Mouse (Mus musculus): ENCODE measurements at regions not wholly inside any gene's neighbourhood (a gene's known extent, or its start where the extent isn't known, plus 50 kb on each side); places are given as distances from the start of the nearest gene placed in this dataset.
"Not testable (repeated sequence)": the region's sequence is repeated elsewhere in the genome, so short reads cannot be mapped to it uniquely, and the experiment has no call there.

GRCm38 (mm10) chr10:66607141-66607540, 488.8 kb upstream of the Jmjd1c start:
- no peaks in the 10 kb centered on the region for H3K27me3 ChIP-seq (replicated peaks; ENCODE audit: control insufficient read depth, insufficient read depth, low read length)
- no peaks in the 10 kb centered on the region for H3K4me1 ChIP-seq (replicated peaks; ENCODE audit: control insufficient read depth, insufficient read depth, low read length)
- H3K4me2 ChIP-seq = no peak overlapping the region
- H3K9me3 ChIP-seq (ENCODE audit: control insufficient read depth, low read length) = no peaks in the 10 kb centered on the region; the same call in 1 of the 2 replicates
- no peak overlapping the region for H3K9ac ChIP-seq (ENCODE audit: low read depth, low read length)
- no peak overlapping the region for H3K27ac ChIP-seq (ENCODE audit: low read depth, low read length)
- WGBS = 58% methylated on average over 3 of the region's 3 CpGs
- no peak overlapping the region for H3K4me3 ChIP-seq (ENCODE audit: low read depth, low read length)
- no peak for DNase-seq (ENCODE audit: low spot score)
- H3K36me3 ChIP-seq (ENCODE audit: control insufficient read depth, insufficient read depth, low read length) = no peaks in the 10 kb centered on the region
- no peak for ATAC-seq (replicated peaks; ENCODE audit: low FRiP score)

GRCm38 (mm10) chr10:66616280-66616679, 479.6 kb upstream of the Jmjd1c start:
- H3K27me3 ChIP-seq (replicated peaks; ENCODE audit: control insufficient read depth, insufficient read depth, low read length) = no peaks in the 10 kb centered on the region
- WGBS = 45% methylated on average over 3 of the region's 3 CpGs

GRCm38 (mm10) chr10:66630996-66631395, 464.9 kb upstream of the Jmjd1c start:
- no peak overlapping the region for H3K4me3 ChIP-seq (ENCODE audit: low read depth, low read length)
- H3K9ac ChIP-seq (ENCODE audit: low read depth, low read length) = no peak overlapping the region
- ATAC-seq (replicated peaks; ENCODE audit: low FRiP score) (no peak), DNase-seq (ENCODE audit: low spot score) (no peak)
- no peaks in the 10 kb centered on the region for H3K4me1 ChIP-seq (replicated peaks; ENCODE audit: control insufficient read depth, insufficient read depth, low read length)
- H3K27me3 ChIP-seq (replicated peaks; ENCODE audit: control insufficient read depth, insufficient read depth, low read length) = no peaks in the 10 kb centered on the region
- 68% methylated on average over 3 of the region's 3 CpGs for WGBS
- H3K9me3 ChIP-seq (ENCODE audit: control insufficient read depth, low read length) = no peaks in the 10 kb centered on the region
- no peaks in the 10 kb centered on the region for H3K36me3 ChIP-seq (ENCODE audit: control insufficient read depth, insufficient read depth, low read length)
- no peak overlapping the region for H3K27ac ChIP-seq (ENCODE audit: low read depth, low read length)
- H3K4me2 ChIP-seq = no peak overlapping the region

More at GRCm38 (mm10) chr10:66616280-66616679, 479.6 kb upstream of the Jmjd1c start:
- ATAC-seq (replicated peaks; ENCODE audit: low FRiP score) = no peak
- DNase-seq (ENCODE audit: low spot score) = no peak
- no peaks in the 10 kb centered on the region for H3K4me1 ChIP-seq (replicated peaks; ENCODE audit: control insufficient read depth, insufficient read depth, low read length)
- no peak overlapping the region for H3K4me3 ChIP-seq (ENCODE audit: low read depth, low read length)
- no peaks in the 10 kb centered on the region for H3K9me3 ChIP-seq (ENCODE audit: control insufficient read depth, low read length)
- no peak overlapping the region for H3K4me2 ChIP-seq
- H3K9ac ChIP-seq (ENCODE audit: low read depth, low read length) = no peak overlapping the region
- no peaks in the 10 kb centered on the region for H3K36me3 ChIP-seq (ENCODE audit: control insufficient read depth, insufficient read depth, low read length)
- no peak overlapping the region for H3K27ac ChIP-seq (ENCODE audit: low read depth, low read length)

DNA sequence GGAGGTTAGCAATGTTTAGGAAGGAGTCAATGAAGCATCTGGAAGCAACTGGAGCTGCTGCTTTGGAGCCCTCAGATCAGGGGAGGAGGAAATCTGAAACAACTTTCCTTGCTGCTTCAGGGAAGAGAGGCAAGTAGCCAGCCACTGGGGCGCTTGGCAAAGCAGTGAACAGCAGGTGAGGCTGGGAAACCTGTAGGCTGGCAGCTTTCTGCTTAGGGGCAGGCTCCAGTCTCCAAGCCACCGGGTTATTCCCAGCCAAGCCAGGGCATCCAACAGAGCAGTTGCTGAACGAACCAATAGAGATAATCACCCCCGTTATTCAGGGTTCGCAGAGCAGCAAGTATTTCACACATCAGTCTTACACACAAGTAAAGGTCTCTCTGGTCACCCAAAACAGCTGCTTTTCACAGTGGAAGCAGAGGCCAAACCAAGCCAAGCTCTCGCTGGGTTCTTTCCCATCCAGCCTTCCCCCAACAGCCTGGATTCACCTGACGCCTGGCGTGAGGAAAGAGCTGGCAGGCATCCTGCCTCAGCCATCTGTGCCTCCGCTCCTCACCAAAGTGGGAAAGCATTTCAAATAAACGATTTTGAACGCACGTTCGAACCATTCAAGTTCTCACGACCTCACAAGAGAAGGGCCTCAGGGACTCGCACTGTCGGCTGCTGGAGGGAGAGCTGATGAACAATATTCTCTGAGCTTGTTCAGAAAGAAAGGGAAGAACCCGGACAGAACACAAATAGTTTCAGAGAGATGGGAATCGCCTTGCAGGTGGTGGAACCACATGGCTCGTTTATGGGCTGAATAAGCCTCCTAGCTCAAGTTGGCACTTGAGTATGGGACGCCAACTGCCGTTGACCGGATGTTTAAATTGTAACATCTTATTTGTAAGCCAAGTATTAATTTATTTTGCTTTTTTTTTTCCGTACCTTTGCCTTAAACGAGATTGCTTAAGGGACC, 454.8 kb upstream of the Jmjd1c start:
- Histone ChIP-seq H3K4me2 (no peak overlapping the region), H3K27me3 (replicated peaks; ENCODE audit: control insufficient read depth, insufficient read depth, low read length) (no peaks in the 10 kb centered on the region), H3K9ac (ENCODE audit: low read depth, low read length) (no peak overlapping the region), H3K4me1 (replicated peaks; ENCODE audit: control insufficient read depth, insufficient read depth, low read length) (no peaks in the 10 kb centered on the region), H3K27ac (ENCODE audit: low read depth, low read length) (no peak overlapping the region), H3K36me3 (ENCODE audit: control insufficient read depth, insufficient read depth, low read length) (no peaks in the 10 kb centered on the region), H3K9me3 (ENCODE audit: control insufficient read depth, low read length) (no peaks in the 10 kb centered on the region), H3K4me3 (ENCODE audit: low read depth, low read length) (no peak overlapping the region)
- DNase-seq (ENCODE audit: low spot score) (no peak), ATAC-seq (replicated peaks; ENCODE audit: low FRiP score) (no peak)
- 77% methylated on average over 24 of the region's 24 CpGs for WGBS

DNA sequence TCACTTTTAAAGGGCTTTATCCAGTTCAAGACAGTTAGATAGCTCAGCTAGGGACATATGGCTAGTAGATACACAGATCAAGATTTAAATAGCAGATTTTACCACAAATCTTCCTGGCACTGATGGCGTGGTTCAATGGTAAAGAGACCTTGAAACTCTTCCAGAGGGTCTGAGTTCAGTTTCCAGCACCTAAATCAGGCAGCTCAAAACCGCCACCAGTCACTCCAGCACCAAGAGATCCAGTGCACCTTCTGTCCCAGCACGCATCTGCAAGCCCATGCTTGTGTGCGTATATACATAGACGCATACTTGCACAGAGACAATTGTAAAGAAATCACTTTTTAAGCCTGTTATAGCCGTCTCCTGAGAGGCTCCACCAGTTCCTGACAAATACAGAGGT, 454.0 kb upstream of the Jmjd1c start:
- ATAC-seq (replicated peaks; ENCODE audit: low FRiP score) = no peak
- 85% methylated on average over 6 of the region's 6 CpGs for WGBS

GRCm38 (mm10) chr10:66643160-66643559, 452.8 kb upstream of the Jmjd1c start:
- Histone ChIP-seq H3K9me3 (ENCODE audit: control insufficient read depth, low read length) (no peaks in the 10 kb centered on the region), H3K36me3 (ENCODE audit: control insufficient read depth, insufficient read depth, low read length) (no peaks in the 10 kb centered on the region), H3K27ac (ENCODE audit: low read depth, low read length) (no peak overlapping the region), H3K4me1 (replicated peaks; ENCODE audit: control insufficient read depth, insufficient read depth, low read length) (no peaks in the 10 kb centered on the region), H3K4me3 (ENCODE audit: low read depth, low read length) (no peak overlapping the region), H3K9ac (ENCODE audit: low read depth, low read length) (no peak overlapping the region), H3K4me2 (no peak overlapping the region), H3K27me3 (replicated peaks; ENCODE audit: control insufficient read depth, insufficient read depth, low read length) (no peaks in the 10 kb centered on the region)
- 69% methylated on average over 5 of the region's 5 CpGs for WGBS
- no peak for ATAC-seq (replicated peaks; ENCODE audit: low FRiP score)
- DNase-seq (ENCODE audit: low spot score) = no peak

More for the DNA sequence above, 454.0 kb upstream of the Jmjd1c start:
- Histone ChIP-seq H3K9me3 (ENCODE audit: control insufficient read depth, low read length) (no peaks in the 10 kb centered on the region), H3K9ac (ENCODE audit: low read depth, low read length) (no peak overlapping the region), H3K36me3 (ENCODE audit: control insufficient read depth, insufficient read depth, low read length) (no peaks in the 10 kb centered on the region), H3K27me3 (replicated peaks; ENCODE audit: control insufficient read depth, insufficient read depth, low read length) (no peaks in the 10 kb centered on the region), H3K4me2 (no peak overlapping the region), H3K4me1 (replicated peaks; ENCODE audit: control insufficient read depth, insufficient read depth, low read length) (no peaks in the 10 kb centered on the region), H3K4me3 (ENCODE audit: low read depth, low read length) (no peak overlapping the region), H3K27ac (ENCODE audit: low read depth, low read length) (no peak overlapping the region)
- DNase-seq (ENCODE audit: low spot score) = no peak

- H3K9ac ChIP-seq (ENCODE audit: low read depth, low read length) = no peak overlapping the region
- no peaks in the 10 kb centered on the region for H3K27me3 ChIP-seq (replicated peaks; ENCODE audit: control insufficient read depth, insufficient read depth, low read length)
- ATAC-seq (replicated peaks; ENCODE audit: low FRiP score) = no peak
- no peak overlapping the region for H3K27ac ChIP-seq (ENCODE audit: low read depth, low read length)
- WGBS = 87% methylated on average over 5 of the region's 5 CpGs
- H3K4me3 ChIP-seq (ENCODE audit: low read depth, low read length) = no peak overlapping the region
- no peak for DNase-seq (ENCODE audit: low spot score)
- H3K4me2 ChIP-seq = no peak overlapping the region
- no peaks in the 10 kb centered on the region for H3K4me1 ChIP-seq (replicated peaks; ENCODE audit: control insufficient read depth, insufficient read depth, low read length)
- H3K9me3 ChIP-seq (ENCODE audit: control insufficient read depth, low read length) = no peaks in the 10 kb centered on the region
- no peaks in the 10 kb centered on the region for H3K36me3 ChIP-seq (ENCODE audit: control insufficient read depth, insufficient read depth, low read length)
These were observed 438.4 kb upstream of the Jmjd1c start for GRCm38 (mm10) chr10:66657520-66657919.

GRCm38 (mm10) chr10:66683160-66683559, 412.8 kb upstream of the Jmjd1c start:
- DNase-seq (ENCODE audit: low spot score) = no peak
- 80% methylated on average over 6 of the region's 6 CpGs for WGBS
- Histone ChIP-seq H3K4me1 (replicated peaks; ENCODE audit: control insufficient read depth, insufficient read depth, low read length) (no peaks in the 10 kb centered on the region), H3K27ac (ENCODE audit: low read depth, low read length) (no peak overlapping the region), H3K4me2 (no peak overlapping the region), H3K4me3 (ENCODE audit: low read depth, low read length) (no peak overlapping the region), H3K9me3 (ENCODE audit: control insufficient read depth, low read length) (peaks cover 8% of the 10 kb centered on the region), H3K27me3 (replicated peaks; ENCODE audit: control insufficient read depth, insufficient read depth, low read length) (no peaks in the 10 kb centered on the region), H3K9ac (ENCODE audit: low read depth, low read length) (no peak overlapping the region), H3K36me3 (ENCODE audit: control insufficient read depth, insufficient read depth, low read length) (no peaks in the 10 kb centered on the region)
- ATAC-seq (replicated peaks; ENCODE audit: low FRiP score) = no peak

DNA sequence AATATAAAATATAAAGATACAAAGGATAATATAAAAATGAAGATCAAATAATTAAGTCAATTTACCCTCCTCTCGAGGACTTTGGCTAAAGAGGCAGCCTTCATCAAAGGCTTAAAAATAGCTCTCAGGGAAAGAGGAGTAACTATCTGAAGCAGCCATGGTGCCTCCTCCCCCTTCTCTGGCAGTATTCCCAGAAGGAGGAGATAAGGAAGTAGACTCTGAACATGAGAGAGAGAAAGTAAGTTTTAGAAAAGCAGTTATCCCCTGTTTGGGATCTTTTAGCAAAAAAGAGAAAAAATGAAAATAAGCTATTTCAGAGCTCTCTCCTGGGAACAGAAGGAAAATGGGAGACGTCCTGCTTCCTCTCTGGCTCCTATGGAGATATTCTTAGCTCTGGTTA, 406.7 kb upstream of the Jmjd1c start:
- not testable (repeated sequence) for H3K36me3 ChIP-seq (ENCODE audit: control insufficient read depth, insufficient read depth, low read length); H3K9ac ChIP-seq (ENCODE audit: low read depth, low read length); H3K4me2 ChIP-seq; H3K27ac ChIP-seq (ENCODE audit: low read depth, low read length); H3K27me3 ChIP-seq (replicated peaks; ENCODE audit: control insufficient read depth, insufficient read depth, low read length); ATAC-seq (replicated peaks; ENCODE audit: low FRiP score); H3K4me1 ChIP-seq (replicated peaks; ENCODE audit: control insufficient read depth, insufficient read depth, low read length); DNase-seq (ENCODE audit: low spot score); H3K4me3 ChIP-seq (ENCODE audit: low read depth, low read length)
- WGBS = 56% methylated on average over 2 of the region's 2 CpGs
- peaks cover 12% of the 10 kb centered on the region for H3K9me3 ChIP-seq (ENCODE audit: control insufficient read depth, low read length)
